Mouse (Mus musculus): ENCODE data around the gene Lgals7.

The Lgals7 gene

DNA sequence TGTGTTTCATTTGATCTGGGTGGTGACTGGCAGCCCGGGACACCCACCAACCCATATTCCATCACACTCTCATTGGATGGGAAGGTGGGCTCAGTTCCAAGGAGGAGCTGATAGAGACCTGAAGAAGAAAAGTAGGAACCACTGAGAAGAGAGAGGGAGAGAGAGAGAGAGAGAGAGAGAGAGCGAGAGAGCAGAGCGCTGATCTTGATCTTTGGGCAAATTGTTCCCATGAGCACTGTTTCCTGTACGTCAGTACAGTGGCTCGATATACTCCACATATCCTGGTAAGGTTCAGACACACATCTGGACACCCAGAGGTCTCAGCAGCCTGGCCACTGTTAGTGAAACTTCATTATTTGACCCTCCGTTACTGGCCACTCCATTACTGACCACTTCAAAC, at the start of gene Lgals7:
Gene Lgals7 (plus strand): TSS at position 314 of the 400 bp plus-strand sequence.
- DNase-seq: no peak

DNA sequence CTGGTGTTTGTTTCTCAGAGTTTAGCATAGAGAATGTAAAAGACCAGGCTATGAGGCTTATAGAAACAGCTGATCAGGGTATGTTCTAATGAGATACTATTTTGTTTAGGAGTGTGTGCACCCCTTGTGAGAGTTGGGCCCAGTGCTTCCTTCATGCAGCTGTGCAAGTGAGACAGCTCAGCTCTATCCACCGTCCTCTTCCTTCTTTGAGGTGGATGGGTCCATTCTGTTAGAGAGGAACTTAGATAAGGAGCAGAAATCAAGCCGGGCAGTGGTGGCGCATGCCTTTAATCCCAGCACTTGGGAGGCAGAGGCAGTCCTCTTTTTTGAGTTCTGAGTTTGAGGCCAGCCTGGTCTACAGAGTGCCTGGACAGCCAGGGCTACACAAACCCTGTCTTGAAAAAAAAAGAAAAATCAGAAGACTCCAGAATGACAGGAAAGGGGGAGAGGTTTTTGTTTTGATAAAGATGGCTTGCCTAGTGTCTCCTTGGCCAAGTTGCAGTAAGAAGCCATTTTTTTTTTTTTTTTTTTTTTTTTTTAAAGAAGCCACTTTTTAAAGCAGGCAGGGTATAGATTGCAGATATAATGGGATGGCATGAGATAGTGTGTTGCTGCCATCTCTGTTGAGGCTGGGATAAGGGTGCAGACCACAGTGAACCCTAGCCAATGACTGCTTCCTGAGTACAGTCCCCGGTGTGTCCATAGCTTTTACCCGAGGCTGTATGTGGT, 49.2 kb upstream of the Lgals7 start:
- DNase-seq: no peak

DNA sequence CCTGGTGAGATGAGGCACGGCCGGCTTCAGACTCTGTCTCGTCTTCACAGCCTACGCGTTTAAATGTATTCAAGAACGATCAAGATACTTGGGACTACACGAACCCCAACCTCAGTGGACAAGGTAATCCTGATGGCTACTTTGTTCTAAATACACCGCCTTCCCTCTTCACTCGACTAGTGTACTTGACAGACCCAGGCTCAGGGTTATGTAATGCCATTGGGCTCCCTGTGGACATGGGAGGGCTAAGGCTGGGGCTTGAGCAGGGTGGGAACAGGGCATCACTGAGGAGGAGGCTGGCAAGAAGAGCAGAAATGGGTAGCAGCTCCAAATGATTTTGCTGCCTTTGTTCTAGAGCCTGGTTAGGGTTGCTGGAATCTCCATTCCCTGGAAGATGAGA, 48.4 kb upstream of the Lgals7 start:
- DNase-seq: no peak

DNA sequence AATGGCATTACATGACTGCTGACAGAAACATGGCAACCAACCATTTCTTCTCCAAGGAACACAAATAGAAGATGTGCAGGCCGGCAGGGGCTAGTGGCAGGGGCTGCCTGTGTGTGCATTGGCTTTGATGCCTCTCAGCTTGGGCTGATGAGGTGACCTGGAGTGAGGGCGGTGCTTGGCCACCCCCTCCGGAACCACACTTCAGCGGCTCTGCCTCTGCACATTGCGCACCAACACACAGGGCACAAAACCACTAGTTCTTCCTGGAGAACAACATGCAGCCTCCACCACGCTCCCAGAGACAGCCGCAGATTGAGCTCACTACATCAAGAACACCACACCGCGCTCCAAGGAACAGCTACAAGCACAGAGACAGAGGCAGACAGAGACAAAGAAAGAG, 47.5 kb upstream of the Lgals7 start:
- no peak for DNase-seq

DNA sequence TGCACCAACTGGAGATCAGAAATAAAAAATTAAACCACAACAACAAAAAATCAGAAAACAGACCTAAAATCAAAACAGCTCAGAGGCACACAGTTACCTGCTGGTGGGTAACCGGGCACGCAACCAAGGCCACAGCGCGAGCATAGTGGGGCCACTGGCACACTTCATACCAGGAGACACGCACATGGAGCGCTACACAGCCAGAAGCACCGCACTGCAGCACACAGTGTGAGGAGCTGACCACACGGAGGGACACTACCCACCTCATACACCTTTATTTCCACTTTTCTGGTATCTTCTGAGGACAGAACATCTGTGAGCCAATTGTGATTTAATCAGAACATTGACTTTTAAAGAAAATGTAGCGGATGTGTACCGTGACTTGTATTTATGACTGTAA, 46.7 kb upstream of the Lgals7 start:
- no peak for DNase-seq

DNA sequence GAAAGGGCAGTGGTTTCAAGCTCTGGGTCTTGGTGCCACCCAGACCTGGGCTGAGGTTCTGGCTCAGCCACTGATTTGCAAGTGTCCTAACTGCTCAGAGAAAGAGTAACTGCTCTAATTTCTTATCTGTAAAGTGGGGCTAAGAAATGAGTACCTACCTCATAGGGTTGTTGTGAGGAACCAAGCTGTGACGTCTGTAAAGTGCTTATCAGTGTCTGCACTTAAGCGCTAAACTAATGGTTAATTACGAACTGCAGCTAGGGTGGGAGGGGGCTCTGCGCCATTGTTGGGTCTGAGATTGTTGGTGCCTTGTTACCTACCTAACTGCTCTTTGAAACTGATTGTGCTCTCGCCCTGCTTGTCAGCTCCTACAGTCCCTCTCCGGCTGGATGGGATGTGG, 46.1 kb upstream of the Lgals7 start:
- no peak for DNase-seq

DNA sequence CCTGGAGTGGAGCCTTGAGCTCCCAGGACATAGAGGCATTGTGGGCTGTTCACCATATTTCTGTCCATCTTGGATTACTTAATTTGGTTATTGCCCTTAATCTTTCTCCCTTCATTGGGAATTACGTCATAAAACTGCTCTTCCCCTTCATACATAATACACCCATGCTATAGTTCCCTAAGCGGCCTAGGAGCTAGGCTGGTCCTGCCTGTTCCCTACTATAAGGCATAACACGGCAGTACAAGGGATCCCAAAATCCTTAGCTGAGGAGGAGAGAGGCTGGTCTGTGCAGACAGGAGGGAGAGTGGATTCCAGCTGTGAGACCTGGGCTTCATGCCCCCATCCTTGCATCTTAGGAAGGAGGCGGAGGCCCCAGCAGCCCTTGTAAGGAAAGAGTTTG, 45.7 kb upstream of the Lgals7 start:
- no peak for DNase-seq

DNA sequence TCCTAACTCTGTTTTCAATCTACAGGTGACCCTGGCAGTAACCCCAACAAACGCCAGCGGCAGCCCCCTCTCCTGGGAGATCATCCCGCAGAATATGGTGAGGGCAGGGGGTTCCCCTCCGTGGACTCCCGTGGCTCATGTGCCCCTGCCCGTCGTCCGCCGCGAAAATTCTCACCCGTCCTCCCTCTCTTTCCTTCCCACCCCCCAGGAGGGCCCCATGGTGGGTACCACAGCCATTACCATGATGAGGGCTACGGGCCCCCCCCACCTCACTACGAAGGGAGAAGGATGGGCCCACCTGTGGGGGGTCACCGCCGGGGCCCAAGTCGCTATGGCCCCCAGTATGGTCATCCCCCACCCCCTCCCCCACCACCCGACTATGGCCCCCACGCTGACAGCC, 45.2 kb upstream of the Lgals7 start:
- no peak for DNase-seq

DNA sequence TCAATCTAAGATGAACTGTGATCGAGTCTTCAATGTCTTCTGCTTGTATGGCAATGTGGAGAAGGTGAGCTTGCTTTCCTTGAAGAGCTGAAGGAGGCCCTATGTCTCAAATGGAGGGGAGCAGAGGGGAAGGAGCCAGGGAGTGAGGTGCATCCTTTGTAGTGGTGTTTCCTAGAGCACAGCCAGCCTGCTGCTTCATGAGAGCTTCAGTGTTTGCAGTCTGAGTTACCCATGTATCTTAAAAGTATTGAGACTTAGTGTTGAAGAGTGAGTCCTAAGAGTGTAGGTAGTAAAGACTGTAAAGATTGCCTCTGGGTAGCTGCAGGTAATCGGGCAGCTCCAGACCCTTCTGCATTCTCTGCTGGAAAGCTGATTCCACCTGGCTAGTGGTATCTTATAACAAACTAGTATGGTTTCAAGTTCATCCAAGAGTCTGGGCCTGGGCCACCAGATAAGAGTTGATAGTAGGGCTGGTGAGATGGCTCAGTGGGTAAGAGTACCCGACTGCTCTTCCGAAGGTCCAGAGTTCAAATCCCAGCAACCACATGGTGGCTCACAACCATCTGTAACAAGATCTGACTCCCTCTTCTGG, 44.7 kb upstream of the Lgals7 start:
- DNase-seq: no peak

DNA sequence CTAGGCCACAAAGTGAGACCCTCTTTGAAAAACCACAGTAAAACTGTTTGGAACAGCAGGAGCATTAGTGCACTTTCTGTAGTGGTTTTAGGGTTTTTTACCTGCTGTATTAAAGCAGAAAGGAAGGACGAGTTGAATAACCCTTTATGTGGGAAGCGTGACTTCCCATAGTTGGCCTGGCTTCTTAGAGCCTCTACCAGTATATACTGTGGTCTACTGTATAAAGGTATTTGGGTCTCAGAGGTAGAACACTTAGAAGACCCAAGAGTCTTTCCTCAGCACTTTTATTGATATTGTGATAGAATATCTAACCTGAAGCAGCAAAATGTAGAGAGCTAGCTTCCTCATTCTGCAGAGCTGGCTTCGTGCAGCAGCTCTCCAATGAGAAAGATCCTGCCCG, 44.1 kb upstream of the Lgals7 start:
- DNase-seq: no peak

DNA sequence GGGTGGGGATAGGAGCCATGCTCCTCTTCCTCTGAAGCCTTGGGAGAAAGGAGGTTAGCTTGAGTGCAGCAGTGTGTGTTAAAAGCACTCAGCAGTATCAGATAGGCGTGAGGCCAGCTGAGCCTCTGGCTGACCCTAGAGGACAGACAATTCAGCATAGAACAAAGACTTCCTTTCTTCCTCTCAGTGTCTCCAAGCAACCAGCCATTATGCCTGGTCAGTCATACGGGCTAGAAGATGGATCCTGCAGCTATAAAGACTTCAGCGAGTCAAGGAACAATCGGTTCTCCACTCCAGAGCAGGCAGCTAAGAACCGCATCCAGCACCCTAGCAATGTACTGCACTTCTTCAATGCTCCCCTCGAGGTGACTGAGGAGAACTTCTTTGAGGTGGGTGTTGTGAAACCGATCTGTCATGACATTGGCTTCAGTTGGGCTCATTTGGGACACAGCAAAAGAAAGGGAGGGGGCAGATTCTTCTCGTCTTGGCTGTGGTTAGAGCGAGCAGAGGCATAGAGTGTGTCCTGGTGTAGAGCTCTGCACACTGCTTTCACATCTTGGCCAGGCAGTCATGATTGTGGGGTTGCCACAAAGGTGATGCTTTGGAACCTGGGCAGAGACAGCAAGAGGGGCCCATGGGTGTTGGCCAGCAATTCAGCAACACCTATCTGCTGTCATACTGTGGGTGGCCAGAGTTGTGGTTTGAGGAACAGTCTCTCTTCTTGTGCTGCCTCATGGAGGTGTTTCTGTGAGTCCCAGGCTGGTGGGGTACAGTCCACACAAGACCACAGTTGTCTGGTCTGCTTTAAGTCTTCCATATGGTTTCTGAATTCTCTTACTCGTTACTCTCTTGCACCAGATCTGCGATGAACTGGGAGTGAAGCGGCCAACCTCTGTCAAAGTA, 43.0 kb upstream of the Lgals7 start:
- no peak for DNase-seq

DNA sequence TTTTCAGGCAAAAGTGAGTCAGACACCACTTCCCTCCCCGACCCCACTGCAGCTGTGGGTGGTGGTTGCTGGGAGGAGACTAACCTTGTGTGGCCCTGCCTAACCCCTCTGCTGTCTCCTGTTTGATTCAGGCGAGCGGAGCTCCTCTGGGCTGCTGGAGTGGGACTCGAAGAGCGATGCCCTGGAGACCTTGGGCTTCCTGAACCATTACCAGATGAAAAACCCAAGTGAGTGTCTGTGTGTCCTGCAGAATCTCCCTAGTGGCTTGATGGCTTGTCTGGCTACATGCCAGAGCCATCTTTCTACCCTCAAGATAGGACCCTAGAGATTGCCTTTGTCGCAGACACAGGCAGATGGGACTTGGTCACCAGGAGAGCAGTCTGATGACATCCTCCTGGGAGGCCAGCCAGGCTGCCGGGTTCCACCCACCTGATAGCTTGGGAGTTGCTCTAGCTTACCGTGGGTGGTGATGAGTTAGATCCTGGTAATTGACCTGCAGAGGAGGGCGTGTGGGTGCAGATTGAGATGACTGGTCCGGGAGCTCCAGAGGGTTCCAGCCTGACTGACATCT, 42.3 kb upstream of the Lgals7 start:
- peak; percentile 70 to 77 for DNase-seq

DNA sequence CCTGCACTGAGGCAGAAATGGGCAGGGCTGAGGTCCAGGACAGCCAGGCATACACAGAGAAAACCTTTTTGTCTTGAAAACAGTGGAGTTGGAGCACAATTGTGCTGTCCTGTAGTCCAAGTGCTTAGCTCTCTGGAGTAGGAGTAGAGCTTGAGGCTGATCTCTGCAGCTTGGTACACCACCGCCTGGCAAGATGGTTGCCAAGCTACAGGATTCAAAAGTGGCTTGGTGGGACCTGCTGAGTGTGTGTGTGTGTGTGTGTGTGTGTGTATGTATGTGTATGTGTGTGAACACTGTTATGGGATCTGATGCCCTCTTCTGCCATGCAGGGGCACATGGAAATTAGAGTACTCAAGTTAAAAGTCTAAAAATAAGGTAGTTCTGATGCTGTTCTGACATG, 41.1 kb upstream of the Lgals7 start:
- DNase-seq: no peak

DNA sequence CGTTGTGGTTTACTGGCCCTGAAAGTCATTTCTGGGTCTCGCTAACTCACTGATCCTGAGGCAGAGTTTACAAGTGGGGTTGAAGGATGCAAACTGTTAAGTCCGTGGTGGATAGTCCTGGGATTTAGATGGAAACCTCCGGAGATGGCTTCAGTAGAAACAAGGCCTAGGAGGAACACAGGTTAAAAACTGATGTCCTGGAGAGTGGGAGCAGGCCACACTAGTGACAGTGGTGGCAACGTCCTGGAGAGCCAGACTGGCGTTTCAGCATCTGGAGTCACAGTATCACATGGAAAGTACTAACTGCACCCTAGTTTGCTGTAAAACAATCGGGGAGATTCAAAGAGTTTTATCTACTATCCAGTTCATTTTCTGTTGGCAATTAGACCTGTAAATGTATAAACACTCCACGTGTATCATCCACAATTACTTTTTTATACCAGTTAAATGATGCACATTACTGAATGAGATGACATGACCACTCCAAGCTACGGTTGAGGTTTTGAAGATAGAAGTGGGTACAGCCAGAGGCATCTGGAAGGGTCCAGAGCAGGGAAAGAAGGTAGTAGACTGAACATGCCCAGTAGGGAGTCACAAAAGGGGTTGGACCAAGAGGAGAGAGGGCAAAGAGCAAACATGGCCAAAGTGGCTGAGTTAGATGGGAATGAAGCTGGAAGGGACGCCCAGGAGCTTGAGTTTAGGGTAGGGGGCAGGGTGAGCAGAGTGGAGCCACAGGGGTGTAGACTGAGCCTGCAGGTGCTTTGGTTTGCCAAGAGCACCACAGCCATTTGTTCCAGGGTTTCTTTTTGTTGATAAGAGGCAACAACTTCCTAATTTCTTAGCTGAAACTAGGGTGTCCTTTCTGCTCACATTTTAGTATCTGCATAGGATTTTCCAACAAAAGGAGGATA, 40.4 kb upstream of the Lgals7 start:
- DNase-seq: no peak

DNA sequence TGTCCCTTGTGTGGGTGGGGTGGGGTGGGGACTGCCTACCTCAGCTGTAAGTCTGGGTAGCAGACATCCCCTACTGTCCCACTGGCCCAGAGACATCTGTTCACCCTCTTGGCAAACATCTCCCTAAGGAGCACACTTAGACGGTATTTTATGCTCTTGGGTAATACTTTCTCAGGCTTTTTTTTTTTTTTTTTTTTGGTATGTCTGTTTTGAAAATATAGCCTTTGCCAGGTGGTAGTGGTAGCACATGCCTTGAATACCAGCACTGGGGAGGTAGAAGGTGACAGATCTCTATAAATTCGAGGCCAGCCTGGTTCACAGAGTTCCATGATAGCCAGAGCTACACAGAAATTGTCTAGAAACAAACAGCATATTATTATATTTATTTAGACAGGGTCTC, 39.7 kb upstream of the Lgals7 start:
- DNase-seq: no peak

DNA sequence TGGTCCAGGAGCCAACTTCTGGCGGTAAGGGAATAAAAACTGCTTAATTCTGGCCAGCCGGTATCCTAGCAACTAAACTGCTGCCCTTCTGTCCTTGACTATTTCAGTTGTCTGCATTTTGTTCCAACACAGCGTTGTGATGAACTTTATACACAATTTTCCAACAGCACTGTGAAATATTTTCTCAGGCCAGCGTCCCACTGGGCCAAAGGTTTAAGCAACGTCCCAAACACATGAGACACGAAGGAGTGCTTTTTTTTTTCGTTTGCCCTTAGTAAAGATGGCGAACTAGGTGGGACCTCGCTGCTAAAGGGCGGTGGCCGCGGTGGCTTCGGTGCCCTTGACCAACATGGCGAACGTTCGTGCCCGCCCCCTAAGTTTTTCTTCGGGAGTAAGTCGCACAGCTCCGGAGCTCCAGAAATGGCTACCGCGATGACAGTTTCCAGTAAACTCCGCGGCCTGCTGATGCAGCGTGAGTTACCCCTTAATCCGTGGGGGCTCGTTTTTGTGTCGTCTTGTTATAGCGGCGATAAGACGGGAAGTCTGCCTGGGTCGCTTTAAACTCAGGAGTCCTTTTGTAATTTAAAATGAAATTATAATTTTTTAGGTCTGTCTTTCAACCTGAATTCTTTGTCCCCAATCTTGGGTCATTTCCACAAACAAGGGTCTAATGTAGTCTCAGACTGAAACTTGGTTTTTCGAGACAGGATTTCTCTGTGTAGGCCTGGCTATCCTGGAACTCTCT, 38.5 kb upstream of the Lgals7 start, which contains the start of gene Ech1:
Gene Ech1 (plus strand): TSS at position 277 of the 745 bp plus-strand sequence.
- peak; percentile 91 to 92 for DNase-seq

DNA sequence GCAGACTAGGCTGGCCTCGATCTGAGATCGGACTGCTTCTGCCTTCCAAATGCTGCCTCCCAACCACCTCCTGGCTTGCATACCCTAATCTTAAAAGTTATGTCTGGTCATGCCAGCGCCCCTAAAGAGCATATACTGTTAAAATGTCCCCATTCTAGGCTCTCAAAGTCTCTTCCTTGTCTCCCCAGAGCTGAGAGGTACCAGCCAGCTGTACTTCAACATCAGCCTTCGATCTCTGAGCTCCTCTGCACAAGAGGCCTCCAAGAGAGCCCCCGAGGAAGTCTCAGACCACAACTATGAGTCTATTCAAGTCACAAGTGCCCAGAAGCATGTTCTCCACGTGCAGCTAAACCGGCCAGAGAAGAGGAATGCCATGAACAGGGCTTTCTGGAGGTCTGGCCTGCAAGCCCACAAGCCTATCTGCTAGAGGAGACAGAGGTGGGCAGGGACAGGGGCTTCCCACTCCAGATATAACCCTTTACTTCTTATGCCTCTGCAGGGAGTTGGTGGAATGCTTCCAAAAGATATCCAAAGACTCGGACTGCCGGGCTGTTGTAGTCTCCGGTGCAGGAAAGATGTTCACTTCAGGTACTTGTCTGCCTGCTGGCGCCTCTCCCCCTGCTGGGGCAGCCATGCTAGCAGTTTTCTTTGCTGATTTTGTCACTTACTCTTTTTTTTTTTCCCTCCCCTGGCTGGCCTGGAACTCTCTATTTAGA, 37.8 kb upstream of the Lgals7 start:
- DNase-seq: peak in 1 of 2 experiments; percentile 31

DNA sequence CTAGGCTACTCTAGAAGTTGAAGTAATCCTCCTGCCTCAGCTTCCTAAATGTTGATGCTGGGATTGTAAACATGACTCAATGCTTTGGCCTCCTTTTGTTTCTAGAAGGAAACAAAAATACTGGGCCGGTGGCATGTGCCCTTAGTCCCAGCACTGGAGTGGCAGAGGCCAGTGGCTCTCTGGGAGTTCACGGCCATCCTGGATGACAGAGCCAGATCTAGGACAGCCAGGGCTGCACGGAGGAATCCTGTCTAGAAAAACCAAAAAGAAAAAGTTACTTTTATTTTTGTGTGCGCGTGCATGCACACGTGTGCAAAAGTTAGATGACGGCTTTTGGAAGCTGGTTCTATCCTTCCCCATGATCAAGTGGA, 37.3 kb upstream of the Lgals7 start:
- no peak for DNase-seq

DNA sequence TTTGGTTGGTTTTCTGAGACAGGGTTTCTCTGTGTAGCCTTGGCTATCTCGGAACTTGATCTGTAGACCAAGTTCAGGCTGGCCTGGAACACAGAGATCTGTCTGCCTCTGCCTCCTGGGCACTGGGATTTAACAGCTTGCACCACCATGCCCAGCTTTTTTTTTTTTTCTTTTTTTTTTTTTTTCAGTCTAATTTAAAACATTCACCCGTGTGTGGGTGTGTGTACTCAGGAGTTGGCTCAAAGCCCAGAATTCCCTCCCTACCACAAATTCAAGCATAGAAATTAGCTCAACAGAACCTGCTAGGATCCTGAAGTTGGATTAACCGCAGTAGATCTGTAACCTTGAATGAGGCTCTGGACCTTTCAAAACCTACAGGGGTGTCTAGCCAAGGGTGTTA, 36.3 kb upstream of the Lgals7 start:
- peak; percentile 49 to 57 for DNase-seq

DNA sequence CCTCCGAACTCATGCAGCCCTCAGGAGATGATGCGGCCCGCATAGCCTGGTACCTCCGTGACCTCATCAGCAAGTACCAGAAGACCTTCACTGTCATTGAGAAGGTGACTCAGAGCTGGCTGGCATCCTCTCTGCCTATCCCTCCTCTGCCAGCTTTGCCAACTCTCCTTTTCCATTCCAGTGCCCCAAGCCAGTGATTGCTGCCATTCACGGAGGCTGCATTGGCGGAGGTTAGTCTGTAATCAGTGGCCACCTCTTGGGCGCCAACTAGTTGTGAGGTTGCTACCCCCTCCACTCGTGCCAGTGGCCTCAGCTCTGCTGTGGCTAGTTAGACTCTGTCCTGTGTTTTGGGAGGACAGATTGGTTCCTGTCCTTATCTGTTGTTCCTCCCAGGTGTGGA, 33.8 kb upstream of the Lgals7 start:
- no peak for DNase-seq

DNA sequence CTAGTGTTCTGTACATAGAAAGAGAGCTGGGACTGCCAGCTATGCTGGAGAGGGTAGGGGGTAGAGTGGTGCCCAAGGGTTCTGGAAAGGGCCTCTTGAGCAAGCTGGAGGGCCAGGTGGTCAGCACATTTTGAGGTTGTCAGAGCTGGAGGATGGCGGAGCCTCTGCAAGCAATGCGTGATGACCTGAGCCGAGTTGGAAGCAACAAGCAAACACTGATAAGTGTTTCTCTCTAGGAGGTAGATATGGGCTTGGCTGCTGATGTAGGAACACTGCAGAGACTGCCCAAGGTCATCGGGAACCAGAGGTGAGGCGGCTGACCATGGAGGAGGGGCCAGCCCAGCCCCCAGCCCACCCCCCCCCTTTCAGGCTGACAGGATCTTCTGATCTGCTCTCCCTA, 32.7 kb upstream of the Lgals7 start:
- no peak for DNase-seq
